Mouse (Mus musculus) lung, embryonic 14.5 days (tissue): ENCODE results near the gene Scgb1b19. TPM values are rescaled to one million over a fixed set of nuclear protein-coding genes. Genes with fewer than 3 reads are reported as not detected.
"Not testable (repeated sequence)": the region's sequence is repeated elsewhere in the genome, so short reads cannot be mapped to it uniquely, and the experiment has no call there.

Experiments used
- ATAC-seq: fragments of 200-750 bp; cut with Nextera tagmentation; 2 replicates; pipeline ENCODE4 v1.8.0; 2017; ENCODE audit warnings: mild to moderate bottlenecking, moderate TSS enrichment, moderate library complexity; ENCODE audit not compliant: insufficient read depth
- DNase-seq: peaks from one replicate; pipeline ENCODE4 v3.0.0-alpha.2; 2015
- H3K27ac ChIP-seq: fragments of 300-500 bp; sonication (generic); 2 replicates; pipeline ENCODE4 v1.5.1; 2014; ENCODE audit warnings: low read depth, mild to moderate bottlenecking, moderate library complexity
- H3K27me3 ChIP-seq: fragments of 300-500 bp; sonication (generic); 2 replicates; pipeline ENCODE4 v1.6.1; 2014; ENCODE audit warnings: low read length, control low read depth; ENCODE audit not compliant: insufficient read depth
- H3K36me3 ChIP-seq: fragments of 300-500 bp; sonication (generic); 2 replicates; pipeline ENCODE4 v1.6.1; 2014; ENCODE audit warnings: control low read depth; ENCODE audit not compliant: insufficient read depth
- H3K4me1 ChIP-seq: fragments of 300-500 bp; sonication (generic); 2 replicates; pipeline ENCODE4 v1.6.1; 2014; ENCODE audit warnings: antibody characterized with exemption, control low read depth; ENCODE audit not compliant: insufficient read depth
- H3K4me2 ChIP-seq: fragments of 300-500 bp; sonication (generic); 2 replicates; pipeline ENCODE4 v1.6.1; 2014; ENCODE audit warnings: mild to moderate bottlenecking
- H3K4me3 ChIP-seq: fragments of 300-500 bp; sonication (generic); 2 replicates; pipeline ENCODE4 v1.5.1; 2014; ENCODE audit warnings: low read depth, low read length
- H3K9ac ChIP-seq: fragments of 300-500 bp; sonication (generic); 2 replicates; pipeline ENCODE4 v1.6.1; 2014
- H3K9me3 ChIP-seq: fragments of 300-500 bp; sonication (generic); 2 replicates; pipeline ENCODE4 v1.6.1; 2016; ENCODE audit warnings: low read depth, low read length, control low read depth
- WGBS: fragments of 180-500 bp; shearing (Covaris S2); extraction: QIAGEN DNeasy Blood & Tissue Kit; methylation state at CpG from one replicate; pipeline ENCODE4 v1.1.7; 2014; 5-methylcytosine and 5-hydroxymethylcytosine counted together
- polyA plus RNA-seq: library from polyadenylated mRNA; unstranded; fragments of >200 nt; fragmentation: Nextera tagmentation; extraction: Ambion mirVana; gene quantifications from 2 replicates; pipeline ENCODE4 v1.2.1, GENCODE M21; 2014

The Scgb1b19 gene
- polyA plus RNA-seq: not detected in 2 replicates

DNA sequence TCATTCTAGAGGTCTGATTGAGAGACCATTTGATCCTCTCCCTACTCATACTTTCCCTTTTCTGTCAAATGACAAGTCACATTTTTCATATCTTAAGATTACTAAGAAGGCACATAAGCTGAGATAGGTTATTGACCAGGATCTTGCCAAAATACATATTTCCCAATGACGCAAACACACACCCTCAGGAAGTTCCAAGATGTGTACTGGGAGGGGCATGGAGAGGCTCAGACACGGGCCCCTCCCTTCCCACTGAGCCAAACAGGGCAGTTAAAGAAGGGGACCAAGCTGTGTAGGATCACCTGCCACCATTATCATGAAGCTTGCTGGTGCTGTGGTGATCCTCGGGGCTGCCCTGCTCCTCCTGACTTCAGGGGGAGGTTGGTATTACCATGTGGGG, at the start of gene Scgb1b19:
Gene Scgb1b19, plus strand, starts transcription at position 301 of the 400 bp plus-strand sequence.
- not testable (repeated sequence) for DNase-seq, H3K27me3 ChIP-seq, H3K36me3 ChIP-seq, H3K4me1 ChIP-seq, H3K27ac ChIP-seq, ATAC-seq, H3K4me3 ChIP-seq, H3K9ac ChIP-seq, H3K9me3 ChIP-seq, H3K4me2 ChIP-seq
- WGBS: 83% methylated on average over 2 of the region's 3 CpGs

GRCm38 (mm10) chr7:33280238-33280637, 6.9 kb upstream of the Scgb1b19 start, which contains the start of gene Scgb2b19:
Scgb2b19 (minus strand) TSS chr7:33280338.
- H3K9ac ChIP-seq, H3K4me2 ChIP-seq, H3K36me3 ChIP-seq, DNase-seq, H3K9me3 ChIP-seq, H3K4me3 ChIP-seq, H3K27me3 ChIP-seq, H3K4me1 ChIP-seq, ATAC-seq, H3K27ac ChIP-seq: not testable (repeated sequence)

Other genes with a start within 250 kb of the Scgb1b19 start
- not detected in 2 replicates for gene Scgb2b17, start 230.7 kb upstream of the Scgb1b19 start, polyA plus RNA-seq
- gene Scgb1b17, start 223.8 kb upstream of the Scgb1b19 start, polyA plus RNA-seq: not detected in 2 replicates
- gene Scgb2b18, start 113.4 kb upstream of the Scgb1b19 start, polyA plus RNA-seq: not detected in 2 replicates
- gene Scgb1b18, start 101.7 kb upstream of the Scgb1b19 start, polyA plus RNA-seq: not detected in 2 replicates
- not detected in 2 replicates for gene Scgb2b19, start 7.0 kb upstream of the Scgb1b19 start, polyA plus RNA-seq
- not detected in 2 replicates for gene Scgb2b20, start 79.0 kb downstream of the Scgb1b19 start, polyA plus RNA-seq
- not detected in 2 replicates for gene Scgb1b20, start 85.9 kb downstream of the Scgb1b19 start, polyA plus RNA-seq
- gene Scgb2b21, start 233.2 kb downstream of the Scgb1b19 start, polyA plus RNA-seq: not detected in 2 replicates